Mouse (Mus musculus) cerebellum, postnatal 14 days (tissue): Measurements from ENCODE around the gene Ralgapb.

Experiments used
- DNase-seq, 2 experiments: peaks; one replicate each; pipeline ENCODE4 v3.0.0; 2021; ENCODE audit warnings: mixed read lengths in 2 of 2

The Ralgapb gene

GRCm38 (mm10) chr2:158408997-158409594 is 552 bp upstream of the Ralgapb start:
- no peak for DNase-seq

- peak; percentile 62 to 65 for DNase-seq
These were observed 670 bp downstream of the Ralgapb start for GRCm38 (mm10) chr2:158410022-158411014.

GRCm38 (mm10) chr2:158413240-158413639 is 3.6 kb downstream of the Ralgapb start:
- DNase-seq: no peak

GRCm38 (mm10) chr2:158415826-158416225 is 6.2 kb downstream of the Ralgapb start:
- DNase-seq: no peak

GRCm38 (mm10) chr2:158418663-158419062 is 9.0 kb downstream of the Ralgapb start:
- no peak for DNase-seq

- no peak for DNase-seq
These were observed 36.2 kb downstream of the Ralgapb start for GRCm38 (mm10) chr2:158445814-158446213.

GRCm38 (mm10) chr2:158449845-158450244 is 40.2 kb downstream of the Ralgapb start:
- no peak for DNase-seq

- no peak for DNase-seq
These were observed 46.8 kb downstream of the Ralgapb start for GRCm38 (mm10) chr2:158456451-158456850.

GRCm38 (mm10) chr2:158457610-158458009 is 48.0 kb downstream of the Ralgapb start:
- DNase-seq: no peak

GRCm38 (mm10) chr2:158462450-158462849 is 52.8 kb downstream of the Ralgapb start:
- DNase-seq: no peak

GRCm38 (mm10) chr2:158474159-158474558 is 64.5 kb downstream of the Ralgapb start:
- no peak for DNase-seq

GRCm38 (mm10) chr2:158477640-158478039 is 68.0 kb downstream of the Ralgapb start:
- no peak for DNase-seq

GRCm38 (mm10) chr2:158498457-158498856 is 88.8 kb downstream of the Ralgapb start:
- DNase-seq: no peak

GRCm38 (mm10) chr2:158501836-158502812 is 92.5 kb downstream of the Ralgapb start, which contains the start of gene Adig:
TSS of gene Adig (plus strand) at chr2:158502612.
- DNase-seq: no peak

GRCm38 (mm10) chr2:158503226-158503625 is 93.6 kb downstream of the Ralgapb start:
- no peak for DNase-seq

- no peak for DNase-seq
These were observed 94.0 kb downstream of the Ralgapb start for GRCm38 (mm10) chr2:158503671-158504070.

- no peak for DNase-seq
These were observed 96.8 kb downstream of the Ralgapb start for GRCm38 (mm10) chr2:158506475-158506874.

- no peak for DNase-seq
These were observed 97.4 kb downstream of the Ralgapb start for GRCm38 (mm10) chr2:158507046-158507445.

GRCm38 (mm10) chr2:158510665-158511064 is 101.0 kb downstream of the Ralgapb start:
- DNase-seq: peak in 1 of 2 experiments; percentile 41

GRCm38 (mm10) chr2:158512528-158512927 is 102.9 kb downstream of the Ralgapb start, which contains the start of gene Arhgap40:
TSS of gene Arhgap40 (plus strand) at chr2:158512796.
- no peak for DNase-seq

GRCm38 (mm10) chr2:158513821-158514336 is 104.2 kb downstream of the Ralgapb start:
- DNase-seq: no peak

GRCm38 (mm10) chr2:158518583-158518982 is 108.9 kb downstream of the Ralgapb start:
- no peak for DNase-seq
